Mouse (Mus musculus) gastrocnemius, postnatal 36 days (tissue): ENCODE measurements around the gene Foxr1. TPM values are rescaled to one million over a fixed set of nuclear protein-coding genes. Genes with fewer than 3 reads are reported as not detected.
"Not testable (repeated sequence)": the region's sequence is repeated elsewhere in the genome, so short reads cannot be mapped to it uniquely, and the experiment has no call there.

Experiments used
- DNase-seq, 2 experiments: peaks; one replicate each; pipeline ENCODE4 v3.0.0; 2022
- intact Hi-C: fragments of 180-260 bp; cut with DNase I; formaldehyde crosslinking; loops from one replicate; pipeline ENCODE4 v1.15.1; 2025
- total RNA-seq, 2 experiments: library from RNA; stranded (reverse); gene quantifications; 2 replicates each; pipeline ENCODE4 v1.2.3; 2021

Foxr1 gene
- total RNA-seq, 2 experiments from 2014 or later: not detected

GRCm38 (mm10) chr9:44418519-44419385 is 22.2 kb downstream of the Foxr1 start, which contains the start of gene Ccdc84:
Gene Ccdc84 (minus strand): TSS chr9:44418569.
- DNase-seq: no peak
- intact Hi-C loops: no loop called here

GRCm38 (mm10) chr9:44417892-44418363 is 23.0 kb downstream of the Foxr1 start:
- intact Hi-C loops: no loop called here
- DNase-seq: peak; percentile 94 to 95

GRCm38 (mm10) chr9:44417156-44417891 is 23.6 kb downstream of the Foxr1 start:
- DNase-seq: no peak
- intact Hi-C loops: no loop called here

- intact Hi-C loops: no loop called here
- DNase-seq: no peak
Measured at GRCm38 (mm10) chr9:44412781-44413180, 28.2 kb downstream of the Foxr1 start.

GRCm38 (mm10) chr9:44412306-44412705 is 28.6 kb downstream of the Foxr1 start:
- intact Hi-C loops: no loop called here
- no peak for DNase-seq

- no peak for DNase-seq
- intact Hi-C loops: no loop called here
Measured at GRCm38 (mm10) chr9:44411601-44412130, 29.3 kb downstream of the Foxr1 start.

GRCm38 (mm10) chr9:44410647-44411336 is 30.1 kb downstream of the Foxr1 start:
- DNase-seq: no peak
- intact Hi-C loops: no loop called here

- intact Hi-C loops, DNase-seq: not testable (repeated sequence)
Measured at GRCm38 (mm10) chr9:44408693-44409092, 32.2 kb downstream of the Foxr1 start.

GRCm38 (mm10) chr9:44407752-44408097 is 33.2 kb downstream of the Foxr1 start:
- no peak for DNase-seq
- intact Hi-C loops: no loop called here

GRCm38 (mm10) chr9:44406906-44407751 is 33.8 kb downstream of the Foxr1 start, which contains the start of the genes Rps25 and Trappc4:
Gene Rps25 (plus strand): TSS chr9:44407139.
Gene Trappc4 (minus strand): TSS chr9:44407600.
- peak; percentile 88 for DNase-seq
- intact Hi-C loops: no loop called here

- intact Hi-C loops: no loop called here
- no peak for DNase-seq
Measured at GRCm38 (mm10) chr9:44405011-44405410, 35.9 kb downstream of the Foxr1 start.

GRCm38 (mm10) chr9:44401081-44401480 is 39.9 kb downstream of the Foxr1 start:
- intact Hi-C loops: no loop called here
- DNase-seq: peak in 1 of 2 experiments; percentile 7

GRCm38 (mm10) chr9:44399795-44400114 is 41.2 kb downstream of the Foxr1 start:
- intact Hi-C loops: no loop called here
- no peak for DNase-seq

- peak in 1 of 2 experiments; percentile 21 for DNase-seq
- intact Hi-C loops: no loop called here
Measured at GRCm38 (mm10) chr9:44399114-44399794, 41.7 kb downstream of the Foxr1 start.

- intact Hi-C loops: no loop called here
- DNase-seq: no peak
Measured at GRCm38 (mm10) chr9:44398551-44398950, 42.4 kb downstream of the Foxr1 start.

GRCm38 (mm10) chr9:44398087-44398486 is 42.8 kb downstream of the Foxr1 start:
- DNase-seq: peak in 1 of 2 experiments; percentile 17
- intact Hi-C loops: no loop called here

- intact Hi-C loops: no loop called here
- peak; percentile 88 to 91 for DNase-seq
Measured at GRCm38 (mm10) chr9:44396684-44397411, 44.1 kb downstream of the Foxr1 start, which contains the start of gene Slc37a4. Gene Slc37a4 (plus strand): TSS chr9:44396852.

- intact Hi-C loops: no loop called here
Measured at GRCm38 (mm10) chr9:44391466-44391865, 49.5 kb downstream of the Foxr1 start.

More at GRCm38 (mm10) chr9:44391466-44391865, 49.5 kb downstream of the Foxr1 start:
- peak; percentile 57 to 73 for DNase-seq
